Mouse (Mus musculus) neural tube, embryonic 13.5 days (tissue): Measurements from ENCODE around the gene Ror2. TPM values are rescaled to one million over a fixed set of nuclear protein-coding genes. Genes with fewer than 3 reads are reported as not detected.
A peak's percentile ranks its signal among the peaks of the same experiment; 100 is the strongest.

Experiments
- ATAC-seq: fragments of 200-750 bp; cut with Nextera tagmentation; 2 replicates; pipeline ENCODE4 v1.8.0; 2017; ENCODE audit warnings: low read depth, mild to moderate bottlenecking, moderate TSS enrichment, moderate library complexity
- H3K27ac ChIP-seq: fragments of 300-500 bp; sonication (generic); replicated peaks from 2 replicates; pipeline ENCODE4 v1.5.1; 2015; ENCODE audit warnings: moderate library complexity, mild to moderate bottlenecking, inconsistent platforms
- H3K27me3 ChIP-seq: fragments of 300-500 bp; sonication (generic); 2 replicates; pipeline ENCODE4 v1.6.1; 2015; ENCODE audit warnings: mild to moderate bottlenecking, inconsistent platforms
- H3K36me3 ChIP-seq: fragments of 300-500 bp; sonication (generic); 2 replicates; pipeline ENCODE4 v1.6.1; 2015; ENCODE audit warnings: mild to moderate bottlenecking, inconsistent platforms
- H3K4me1 ChIP-seq: fragments of 300-500 bp; sonication (generic); replicated peaks from 2 replicates; pipeline ENCODE4 v1.6.1; 2015; ENCODE audit warnings: inconsistent platforms
- H3K4me2 ChIP-seq: fragments of 300-500 bp; sonication (generic); 2 replicates; pipeline ENCODE4 v1.6.1; 2015; ENCODE audit warnings: inconsistent platforms, mild to moderate bottlenecking, moderate library complexity
- H3K4me3 ChIP-seq: fragments of 300-500 bp; sonication (generic); 2 replicates; pipeline ENCODE4 v1.5.1; 2015; ENCODE audit warnings: mild to moderate bottlenecking, inconsistent platforms
- H3K9ac ChIP-seq: fragments of 300-500 bp; sonication (generic); 2 replicates; pipeline ENCODE4 v1.6.1; 2015; ENCODE audit warnings: moderate library complexity, mild to moderate bottlenecking, inconsistent platforms
- H3K9me3 ChIP-seq: fragments of 300-500 bp; sonication (generic); 2 replicates; pipeline ENCODE4 v1.6.1; 2016; ENCODE audit warnings: inconsistent platforms
- WGBS: fragments of 180-500 bp; shearing (Covaris S2); methylation state at CpG from one replicate; pipeline ENCODE4 v1.1.7; 2015; 5-methylcytosine and 5-hydroxymethylcytosine counted together
- polyA plus RNA-seq: library from polyadenylated mRNA; unstranded; fragments of >200 nt; fragmentation: Nextera tagmentation; extraction: Ambion mirVana; gene quantifications from 2 replicates; pipeline ENCODE4 v1.2.1, GENCODE M21; 2015

Gene Ror2
- polyA plus RNA-seq, 1 experiment from 2014 or later, result 5.3 TPM

GRCm38 (mm10) chr13:53143076-53143475, 142.8 kb downstream of the Ror2 start:
- Histone ChIP-seq H3K4me1 (peaks cover 15% of the 10 kb centered on the region), H3K9me3 (no peaks in the 10 kb centered on the region), H3K4me2 (no peak overlapping the region), H3K9ac (no peak overlapping the region), H3K27me3 (no peaks in the 10 kb centered on the region), H3K36me3 (no peaks in the 10 kb centered on the region), H3K4me3 (no peak overlapping the region), H3K27ac (no peak overlapping the region)
- WGBS, result 8% methylated on average over 5 of the region's 5 CpGs
- no peak for ATAC-seq

GRCm38 (mm10) chr13:53142268-53142667, 143.7 kb downstream of the Ror2 start:
- peaks cover 15% of the 10 kb centered on the region for H3K4me1 ChIP-seq
- no peaks in the 10 kb centered on the region for H3K27me3 ChIP-seq
- H3K4me3 ChIP-seq, result no peak overlapping the region
- H3K9ac ChIP-seq, result no peak overlapping the region
- 69% methylated on average over 10 of the region's 10 CpGs for WGBS
- no peak for ATAC-seq
- H3K27ac ChIP-seq, result no peak overlapping the region
- H3K36me3 ChIP-seq, result no peaks in the 10 kb centered on the region
- H3K9me3 ChIP-seq, result no peaks in the 10 kb centered on the region
- no peak overlapping the region for H3K4me2 ChIP-seq

GRCm38 (mm10) chr13:53140298-53140697, 145.6 kb downstream of the Ror2 start:
- Histone ChIP-seq H3K36me3 (no peaks in the 10 kb centered on the region), H3K9me3 (no peaks in the 10 kb centered on the region), H3K4me3 (no peak overlapping the region), H3K4me1 (peaks cover 15% of the 10 kb centered on the region), H3K4me2 (no peak overlapping the region), H3K27me3 (no peaks in the 10 kb centered on the region), H3K27ac (no peak overlapping the region), H3K9ac (no peak overlapping the region)
- no peak for ATAC-seq
- 92% methylated on average over 2 of the region's 2 CpGs for WGBS

GRCm38 (mm10) chr13:53130567-53130966, 155.4 kb downstream of the Ror2 start:
- no peak overlapping the region for H3K4me2 ChIP-seq
- no peaks in the 10 kb centered on the region for H3K27me3 ChIP-seq
- no peak overlapping the region for H3K9ac ChIP-seq
- peaks cover 8% of the 10 kb centered on the region; the same call in 1 of the 2 replicates for H3K4me1 ChIP-seq
- 74% methylated on average over 13 of the region's 13 CpGs for WGBS
- ATAC-seq, result 0 out of 2 replicates have a peak, but pooled peaks have one; percentile 47
- H3K9me3 ChIP-seq, result no peaks in the 10 kb centered on the region
- H3K27ac ChIP-seq, result peak overlapping the region; percentile 4; the same call in 1 of the 2 replicates
- H3K4me3 ChIP-seq, result no peak overlapping the region
- no peaks in the 10 kb centered on the region for H3K36me3 ChIP-seq

GRCm38 (mm10) chr13:53130032-53130431, 155.9 kb downstream of the Ror2 start:
- 0 out of 2 replicates have a peak overlapping the region, but pooled peaks have one; percentile 4 for H3K27ac ChIP-seq
- ATAC-seq, result no peak
- peaks cover 8% of the 10 kb centered on the region; the same call in 1 of the 2 replicates for H3K4me1 ChIP-seq
- WGBS, result 62% methylated on average over 5 of the region's 5 CpGs
- H3K9ac ChIP-seq, result no peak overlapping the region
- no peaks in the 10 kb centered on the region for H3K27me3 ChIP-seq
- no peaks in the 10 kb centered on the region for H3K36me3 ChIP-seq
- H3K9me3 ChIP-seq, result no peaks in the 10 kb centered on the region
- no peak overlapping the region for H3K4me3 ChIP-seq
- H3K4me2 ChIP-seq, result no peak overlapping the region

- WGBS, result 76% methylated on average over 5 of the region's 5 CpGs
- Histone ChIP-seq H3K4me1 (peaks cover 22% of the 10 kb centered on the region), H3K4me3 (no peak overlapping the region), H3K27ac (no peak overlapping the region), H3K9me3 (no peaks in the 10 kb centered on the region), H3K36me3 (no peaks in the 10 kb centered on the region), H3K9ac (no peak overlapping the region), H3K4me2 (no peak overlapping the region), H3K27me3 (no peaks in the 10 kb centered on the region)
- ATAC-seq, result no peak
Observed at GRCm38 (mm10) chr13:53125627-53126026, 160.3 kb downstream of the Ror2 start.

GRCm38 (mm10) chr13:53122085-53122484, 163.8 kb downstream of the Ror2 start:
- H3K4me2 ChIP-seq, result no peak overlapping the region
- no peaks in the 10 kb centered on the region for H3K36me3 ChIP-seq
- H3K4me1 ChIP-seq, result peaks cover 25% of the 10 kb centered on the region
- H3K4me3 ChIP-seq, result no peak overlapping the region
- H3K9me3 ChIP-seq, result no peaks in the 10 kb centered on the region
- H3K9ac ChIP-seq, result no peak overlapping the region
- WGBS, result 81% methylated on average over 8 of the region's 8 CpGs
- no peak for ATAC-seq
- no peaks in the 10 kb centered on the region for H3K27me3 ChIP-seq
- no peak overlapping the region for H3K27ac ChIP-seq

GRCm38 (mm10) chr13:53120906-53121305, 165.0 kb downstream of the Ror2 start:
- 25% methylated on average over 11 of the region's 11 CpGs for WGBS
- Histone ChIP-seq H3K27me3 (no peaks in the 10 kb centered on the region), H3K4me2 (peak overlapping the region; percentile 25), H3K27ac (no peak overlapping the region), H3K4me1 (peaks cover 25% of the 10 kb centered on the region), H3K9ac (0 out of 2 replicates have a peak overlapping the region, but pooled peaks have one; percentile 12), H3K9me3 (no peaks in the 10 kb centered on the region), H3K36me3 (no peaks in the 10 kb centered on the region), H3K4me3 (no peak overlapping the region)
- ATAC-seq, result 0 out of 2 replicates have a peak, but pooled peaks have one; percentile 32

GRCm38 (mm10) chr13:53119586-53120426, 166.1 kb downstream of the Ror2 start:
- H3K36me3 ChIP-seq, result no peaks in the 10 kb centered on the region
- H3K27me3 ChIP-seq, result no peaks in the 10 kb centered on the region
- no peak overlapping the region for H3K4me2 ChIP-seq
- H3K4me3 ChIP-seq, result no peak overlapping the region
- no peak overlapping the region for H3K9ac ChIP-seq
- 35% methylated on average over 10 of the region's 10 CpGs for WGBS
- ATAC-seq, result peak; percentile 58; the same call in 1 of the 2 replicates
- no peak overlapping the region for H3K27ac ChIP-seq
- H3K4me1 ChIP-seq, result peaks cover 25% of the 10 kb centered on the region
- H3K9me3 ChIP-seq, result no peaks in the 10 kb centered on the region

GRCm38 (mm10) chr13:53118398-53118797, 167.5 kb downstream of the Ror2 start:
- H3K9me3 ChIP-seq, result no peaks in the 10 kb centered on the region
- no peaks in the 10 kb centered on the region for H3K27me3 ChIP-seq
- whole genome bisulfite sequencing, result 86% methylated on average over 13 of the region's 13 CpGs
- H3K4me3 ChIP-seq, result no peak overlapping the region
- H3K4me2 ChIP-seq, result no peak overlapping the region
- H3K9ac ChIP-seq, result no peak overlapping the region
- H3K27ac ChIP-seq, result no peak overlapping the region
- no peaks in the 10 kb centered on the region for H3K36me3 ChIP-seq
- no peak for ATAC-seq
- H3K4me1 ChIP-seq, result peaks cover 25% of the 10 kb centered on the region

- Histone ChIP-seq H3K9ac (no peak overlapping the region), H3K27ac (no peak overlapping the region), H3K4me2 (no peak overlapping the region), H3K4me1 (peaks cover 25% of the 10 kb centered on the region), H3K27me3 (no peaks in the 10 kb centered on the region), H3K36me3 (no peaks in the 10 kb centered on the region), H3K4me3 (no peak overlapping the region), H3K9me3 (no peaks in the 10 kb centered on the region)
- 87% methylated on average over 7 of the region's 7 CpGs for WGBS
- no peak for ATAC-seq
Observed at GRCm38 (mm10) chr13:53117921-53118320, 168.0 kb downstream of the Ror2 start.

- Histone ChIP-seq H3K4me1 (peaks cover 6% of the 10 kb centered on the region), H3K9me3 (no peaks in the 10 kb centered on the region), H3K4me2 (no peak overlapping the region), H3K27ac (no peak overlapping the region), H3K36me3 (no peaks in the 10 kb centered on the region), H3K9ac (no peak overlapping the region), H3K4me3 (no peak overlapping the region), H3K27me3 (no peaks in the 10 kb centered on the region)
- 89% methylated on average over 16 of the region's 16 CpGs for WGBS
- no peak; the same call in 1 of the 2 replicates for ATAC-seq
Observed at GRCm38 (mm10) chr13:53110249-53110578, 175.7 kb downstream of the Ror2 start.
